Mouse (Mus musculus): ENCODE data around the gene Cox10. TPM values are rescaled to one million over a fixed set of nuclear protein-coding genes. Genes with fewer than 3 reads are reported as not detected.

Cox10 gene
- total RNA-seq, 2 experiments from 2014 or later: 20.3 to 23.9 TPM

DNA sequence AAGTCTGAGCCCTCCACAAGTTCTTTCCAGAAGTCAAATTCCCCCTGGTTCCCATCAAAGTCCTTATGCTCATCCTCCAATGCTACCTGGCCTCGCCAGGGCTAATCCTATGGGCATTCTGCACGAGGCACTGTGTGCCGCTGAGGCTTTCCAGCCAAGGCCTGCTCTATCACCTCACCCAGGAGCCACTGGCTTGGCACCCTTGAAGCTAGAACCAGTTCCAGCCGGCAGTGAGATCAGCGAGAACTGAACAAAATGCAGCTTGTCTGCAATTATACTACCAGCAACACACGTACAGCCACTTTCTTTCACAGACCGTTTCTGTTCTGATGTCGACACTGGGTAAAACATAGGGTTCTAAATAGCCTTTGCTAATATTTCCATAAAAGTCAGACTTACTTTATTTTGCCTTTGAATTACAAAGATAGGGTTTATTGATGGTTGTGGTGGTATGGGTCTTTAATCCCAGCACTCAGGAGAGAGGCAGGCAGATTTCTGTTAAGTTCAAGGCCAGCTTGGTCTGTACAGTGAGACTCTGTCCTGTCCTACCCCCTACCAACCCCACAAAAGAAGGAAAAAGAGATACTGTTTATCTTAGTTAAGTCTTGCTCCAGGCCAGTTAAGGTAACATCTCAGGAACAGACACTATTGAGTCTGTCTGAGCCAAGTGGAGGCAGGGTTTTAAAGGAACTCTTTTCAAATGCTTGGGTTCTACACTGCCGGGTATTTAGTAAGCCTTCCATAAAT lies 111.5 kb downstream of the Cox10 start:
- DNase-seq (ENCODE audit: low spot score in 2 of 2): no peak

DNA sequence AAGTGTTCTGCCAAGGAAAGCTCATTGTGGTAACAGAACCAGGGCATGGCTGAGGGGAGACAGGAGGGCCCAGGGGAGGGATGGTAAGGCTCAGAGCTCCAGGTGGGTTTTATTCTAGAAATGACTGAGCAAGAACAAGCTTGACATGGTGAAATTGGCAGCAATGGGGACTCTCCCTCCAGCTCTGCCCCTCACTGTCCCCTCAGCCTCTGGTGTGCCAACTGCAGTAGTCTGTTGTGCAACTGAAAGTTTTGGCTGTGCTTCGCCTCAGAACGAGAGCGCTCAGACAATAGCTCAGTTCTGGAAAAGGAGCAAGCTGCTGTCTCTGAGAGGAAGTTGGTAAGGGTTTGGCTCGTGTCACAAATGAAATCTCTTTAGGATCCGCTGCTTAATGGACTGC lies 113.8 kb downstream of the Cox10 start:
- DNase-seq (ENCODE audit: low spot score in 2 of 2): no peak

- DNase-seq (ENCODE audit: low spot score in 2 of 2): no peak
Observed at GRCm38 (mm10) chr11:63957207-63957606, 122.1 kb downstream of the Cox10 start.

DNA sequence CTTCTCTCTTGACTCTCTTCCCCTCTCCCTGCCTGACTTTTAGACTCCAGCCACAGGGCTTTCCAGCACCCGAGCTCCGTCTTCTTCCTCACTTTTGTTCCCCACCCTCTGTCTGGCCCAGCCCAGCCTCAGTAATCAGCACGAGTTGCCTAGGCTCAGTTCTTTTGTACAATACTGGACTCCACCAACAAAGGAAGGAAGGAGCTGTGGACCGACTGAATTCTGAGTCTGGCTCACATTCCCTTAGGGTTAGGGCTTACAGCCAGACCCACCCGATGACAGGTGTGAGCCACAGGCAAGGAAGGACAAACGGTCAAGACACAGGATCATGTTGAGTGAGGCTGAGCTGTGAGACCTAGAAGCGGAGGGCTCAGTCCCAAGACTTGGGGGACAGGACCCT lies 122.5 kb downstream of the Cox10 start:
- DNase-seq (ENCODE audit: low spot score in 2 of 2): no peak

DNA sequence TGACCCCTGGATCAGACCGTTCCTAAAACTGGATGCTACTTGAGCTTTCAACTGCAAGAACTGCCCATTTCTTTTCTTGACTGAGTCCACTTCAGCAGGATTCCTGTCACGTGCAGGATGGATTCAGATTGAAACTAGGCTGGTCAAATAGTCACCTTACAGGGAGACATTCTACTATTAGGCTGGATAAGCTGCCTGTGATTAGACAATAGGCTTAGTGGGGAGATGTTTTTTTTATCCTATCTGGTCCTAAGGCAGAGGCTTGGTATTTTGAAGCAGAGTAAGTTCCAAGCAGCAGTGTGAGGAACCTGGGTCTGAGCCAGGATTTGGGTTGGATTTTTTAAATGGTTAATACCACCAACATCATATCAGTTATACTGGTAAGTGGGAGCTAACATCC lies 125.4 kb downstream of the Cox10 start:
- DNase-seq (ENCODE audit: low spot score in 2 of 2): no peak

DNA sequence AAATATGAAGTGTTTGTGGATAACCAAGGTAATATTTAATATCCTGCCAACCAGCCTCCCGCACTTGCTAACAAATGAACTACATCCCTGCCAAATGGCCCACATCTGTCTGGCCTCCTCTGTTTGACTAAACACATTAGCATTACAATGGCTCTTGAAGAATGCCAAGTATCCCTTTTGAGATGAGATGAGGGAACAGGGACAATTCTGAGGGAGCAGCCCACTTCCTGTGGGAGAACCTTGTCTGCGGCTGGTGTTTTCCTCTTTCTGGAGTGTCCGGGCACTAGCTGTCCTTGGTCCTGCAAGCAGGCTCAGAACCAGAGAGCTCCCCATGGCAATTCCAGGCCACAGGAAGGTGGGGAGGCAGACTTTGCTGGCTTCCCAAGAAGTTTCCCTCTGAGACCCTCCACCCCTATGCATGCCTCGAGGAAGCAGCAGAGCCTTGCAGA lies 126.5 kb downstream of the Cox10 start:
- no peak for DNase-seq (ENCODE audit: low spot score in 2 of 2)

- no peak for DNase-seq (ENCODE audit: low spot score in 2 of 2)
Observed at GRCm38 (mm10) chr11:63951831-63952631, 127.2 kb downstream of the Cox10 start.

GRCm38 (mm10) chr11:63948371-63948770 lies 130.9 kb downstream of the Cox10 start:
- no peak for DNase-seq (ENCODE audit: low spot score in 2 of 2)

- DNase-seq (ENCODE audit: low spot score in 2 of 2): peak; percentile 22 to 23
Observed at GRCm38 (mm10) chr11:63947024-63947423, 132.2 kb downstream of the Cox10 start.

DNA sequence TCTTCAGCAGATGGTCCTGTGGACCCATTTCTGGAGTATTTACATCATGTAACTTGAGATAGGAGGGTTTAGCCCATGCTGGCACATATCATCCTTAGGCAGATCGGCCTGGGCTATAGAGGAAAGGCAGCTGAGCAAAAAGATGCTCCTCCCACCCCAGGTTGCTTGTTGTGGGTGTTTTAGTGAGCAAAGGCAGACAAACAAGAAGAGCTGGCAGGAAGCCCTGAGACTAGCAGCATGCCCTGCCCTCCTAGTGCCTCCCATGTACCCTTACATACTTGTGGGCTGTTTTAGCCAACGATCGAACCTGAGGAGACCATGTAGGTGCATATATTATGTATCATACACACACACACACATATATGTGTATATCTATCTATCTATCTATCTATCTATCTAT lies 135.3 kb downstream of the Cox10 start:
- DNase-seq (ENCODE audit: low spot score in 2 of 2): no peak

DNA sequence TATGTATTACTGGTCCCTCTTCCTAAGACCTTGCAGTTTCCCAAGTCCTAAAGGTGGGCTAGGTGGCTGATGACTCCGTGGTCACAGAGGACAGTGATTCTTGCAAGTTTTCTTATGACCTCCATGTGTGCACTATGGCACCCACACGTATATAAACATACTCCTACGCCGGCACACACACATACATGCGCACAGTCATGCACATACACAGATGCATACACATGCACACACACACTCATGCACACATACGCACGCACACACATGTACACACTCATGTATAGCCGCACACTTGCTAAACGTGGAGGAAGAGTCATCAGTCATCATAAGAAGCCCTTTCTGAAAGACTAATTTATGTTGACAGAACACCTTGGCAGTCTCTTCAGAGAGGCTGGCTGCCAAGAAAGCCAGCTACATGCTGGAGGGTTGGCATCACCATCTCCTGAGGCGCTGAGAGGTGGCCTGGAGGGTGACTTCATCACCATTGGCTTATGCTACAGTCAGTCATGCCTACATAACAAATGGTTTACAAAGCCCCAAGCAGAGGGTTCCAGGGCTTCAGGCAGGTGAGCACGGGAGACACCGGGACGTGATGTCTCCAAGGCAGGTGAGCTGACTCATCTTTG lies 135.9 kb downstream of the Cox10 start:
- DNase-seq (ENCODE audit: low spot score in 2 of 2): no peak

DNA sequence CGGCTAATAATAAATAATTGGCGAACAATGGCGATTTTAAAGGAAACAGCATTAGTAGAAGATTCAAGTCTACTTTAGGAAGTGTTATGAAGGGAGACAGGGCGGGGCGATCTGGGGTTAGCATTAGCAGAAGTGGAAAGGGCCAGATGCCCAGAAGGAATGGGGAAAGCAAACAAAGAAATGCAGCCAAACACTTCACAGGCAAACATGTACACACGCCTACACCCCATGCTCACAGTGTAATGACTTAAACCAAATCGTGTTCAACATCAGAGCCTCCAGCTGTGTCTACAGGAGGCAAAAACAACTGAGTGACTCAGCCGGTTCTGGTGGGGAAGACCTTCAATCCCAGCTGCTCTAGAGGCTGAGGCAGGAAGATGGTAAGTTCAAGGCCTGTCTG lies 137.1 kb downstream of the Cox10 start:
- no peak for DNase-seq (ENCODE audit: low spot score in 2 of 2)

- no peak for DNase-seq (ENCODE audit: low spot score in 2 of 2)
Observed at GRCm38 (mm10) chr11:63936641-63937040, 142.6 kb downstream of the Cox10 start.

- no peak for DNase-seq (ENCODE audit: low spot score in 2 of 2)
Observed at GRCm38 (mm10) chr11:63926901-63927300, 152.4 kb downstream of the Cox10 start.

DNA sequence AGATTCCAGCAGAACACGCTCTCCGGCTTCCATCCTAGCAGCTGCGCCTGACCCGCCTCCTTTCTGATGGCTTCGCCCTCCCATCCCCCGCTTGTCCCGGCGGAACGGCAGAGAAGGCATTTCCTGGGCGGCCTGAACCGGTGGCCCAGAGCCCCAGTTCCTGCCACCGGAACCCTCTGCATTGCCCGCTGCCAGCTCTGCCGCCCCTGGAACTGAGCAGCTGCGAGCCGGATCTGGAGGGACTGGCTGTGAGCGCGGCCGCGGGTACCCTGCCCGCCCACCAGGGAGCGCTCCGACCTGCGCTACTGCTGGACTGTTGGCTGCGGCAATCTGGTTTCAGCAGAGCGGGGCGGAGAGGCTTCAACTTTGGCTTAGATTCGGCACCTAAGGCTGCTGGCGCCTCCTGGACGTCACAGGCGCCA lies 154.1 kb downstream of the Cox10 start:
- peak; percentile 71 to 72 for DNase-seq (ENCODE audit: low spot score in 2 of 2)

GRCm38 (mm10) chr11:63924286-63924930 lies 154.9 kb downstream of the Cox10 start:
- DNase-seq (ENCODE audit: low spot score in 2 of 2): no peak

- no peak for DNase-seq (ENCODE audit: low spot score in 2 of 2)
Observed at GRCm38 (mm10) chr11:63923386-63923785, 155.9 kb downstream of the Cox10 start.

- DNase-seq (ENCODE audit: low spot score in 2 of 2): peak; percentile 75 to 85
Observed at GRCm38 (mm10) chr11:63922091-63922621, 157.1 kb downstream of the Cox10 start, which contains the start of gene Hs3st3b1. TSS of gene Hs3st3b1 (minus strand) at chr11:63922290.

GRCm38 (mm10) chr11:63921044-63921951 lies 158.0 kb downstream of the Cox10 start:
- peak in 1 of 2 experiments; percentile 7 for DNase-seq (ENCODE audit: low spot score in 2 of 2)

DNA sequence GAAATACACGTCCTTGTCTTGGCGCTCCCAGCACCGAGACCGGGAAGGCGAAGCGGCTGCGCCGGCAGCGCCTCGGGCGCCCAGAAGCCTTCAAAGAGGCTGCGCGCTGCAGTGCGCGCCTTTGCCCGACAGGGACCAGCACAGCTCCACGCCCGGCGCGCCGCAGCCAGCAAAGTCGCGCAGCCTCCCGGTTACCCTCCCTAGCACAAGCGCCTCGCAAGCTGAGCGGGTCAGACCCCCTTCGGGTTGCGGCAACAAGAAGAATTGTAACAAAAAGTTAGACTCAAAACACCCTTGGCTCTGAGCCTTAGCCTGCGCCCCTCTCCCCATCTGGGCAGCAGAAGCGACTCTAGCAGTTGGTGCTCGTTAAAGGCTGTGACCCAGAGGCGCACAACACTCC lies 158.7 kb downstream of the Cox10 start:
- peak; percentile 69 to 70 for DNase-seq (ENCODE audit: low spot score in 2 of 2)
